Mouse (Mus musculus) urinary bladder, adult 18-20 months (tissue): ENCODE results near the gene Pde8a.

Experiments used
- DNase-seq, 2 experiments: peaks; one replicate each; pipeline ENCODE4 v3.0.0; 2022; ENCODE audit warnings: low spot score in 2 of 2, mixed read lengths in 2 of 2

The Pde8a gene

DNA sequence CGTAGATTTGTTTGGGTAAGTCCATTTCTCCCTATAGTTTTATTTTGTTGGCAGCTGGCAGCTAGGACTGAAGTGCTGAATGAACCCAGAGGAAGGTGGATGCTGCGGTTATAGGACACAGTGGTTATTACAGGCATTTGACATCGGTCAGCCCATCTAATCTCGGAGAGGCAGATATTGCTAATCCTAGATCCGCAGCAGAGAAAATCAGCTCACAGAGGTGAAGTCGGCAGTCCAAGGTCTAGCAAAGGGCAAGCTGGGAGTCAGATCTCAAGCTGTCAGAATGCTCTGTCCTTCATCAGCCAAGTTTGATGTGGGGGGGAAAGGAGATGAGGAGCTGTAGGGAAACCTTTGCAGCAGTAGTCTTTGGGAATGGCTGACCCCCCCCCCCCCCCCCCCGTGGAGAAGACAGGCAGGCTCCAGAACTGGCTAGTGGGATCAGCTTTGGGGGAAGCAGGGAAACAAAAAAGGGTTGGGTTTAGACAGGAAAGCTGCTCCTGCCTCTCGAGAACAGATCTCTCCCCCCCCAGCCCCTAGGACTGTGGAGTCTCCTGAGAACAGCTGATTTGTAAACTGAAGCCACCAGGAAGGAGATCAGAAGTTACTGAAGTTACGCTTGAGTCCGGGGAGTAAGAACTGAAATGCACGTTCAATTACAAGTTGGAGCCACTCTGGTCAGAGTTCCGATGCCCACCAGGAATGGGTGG, 3.3 kb upstream of the Pde8a start:
- no peak for DNase-seq

GRCm38 (mm10) chr7:81211760-81212159, 1.6 kb upstream of the Pde8a start:
- no peak for DNase-seq

DNA sequence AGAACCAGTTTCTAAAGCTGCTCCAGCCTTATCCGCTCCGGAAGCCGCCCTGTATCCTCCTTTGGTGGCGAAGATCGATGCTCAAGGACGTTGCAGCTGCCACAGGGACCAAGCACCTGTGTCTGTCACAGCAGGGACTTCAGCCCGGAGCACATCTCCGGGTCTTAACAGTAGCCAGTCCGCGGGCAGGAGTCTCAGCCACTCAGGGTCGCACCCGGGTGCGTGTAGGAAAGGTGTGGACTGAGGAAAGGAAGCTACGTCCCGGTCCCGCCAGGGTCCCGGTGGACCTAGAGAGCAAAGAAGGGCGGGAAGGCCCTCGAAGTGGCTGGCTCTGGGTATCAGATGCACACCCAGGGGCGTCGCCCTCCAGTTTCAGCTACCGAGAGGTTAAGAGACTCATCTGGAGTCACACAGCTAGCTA, 1.1 kb upstream of the Pde8a start:
- DNase-seq, result peak; percentile 35 to 54

DNA sequence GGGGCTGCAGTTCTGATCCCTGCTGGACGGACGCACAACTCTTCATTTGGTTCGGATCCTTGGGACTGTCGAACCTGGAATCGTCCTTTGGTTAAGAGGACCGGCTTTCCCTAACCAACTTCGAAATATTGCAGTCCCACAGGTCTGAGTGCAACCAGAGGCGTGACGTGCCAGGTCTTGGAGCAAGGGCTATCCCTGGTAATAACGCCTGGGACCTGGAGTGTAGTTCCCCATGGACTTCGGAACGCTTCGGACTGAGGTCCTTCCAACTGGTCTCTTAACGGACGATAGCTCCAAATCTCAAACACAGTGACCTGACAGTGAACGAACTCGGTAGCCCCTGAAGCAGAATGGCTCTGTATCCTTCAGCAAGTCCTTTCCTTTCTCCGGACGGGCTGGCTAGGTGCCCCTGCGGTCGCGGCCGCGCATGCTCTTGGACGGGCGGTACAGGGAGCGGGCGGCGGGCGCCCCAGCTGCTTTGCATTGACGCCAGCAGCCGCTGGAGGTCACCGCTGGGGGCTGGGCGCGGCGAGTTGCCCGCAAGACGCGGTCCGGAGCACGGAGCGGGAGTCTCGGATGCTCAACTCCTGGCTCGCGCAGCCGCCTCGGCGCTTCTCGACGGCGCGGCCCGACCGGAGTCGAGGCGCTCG, 574 bp upstream of the Pde8a start:
- DNase-seq, result peak; percentile 93 to 97

- peak in 1 of 2 experiments; percentile 13 for DNase-seq
Measured at GRCm38 (mm10) chr7:81214153-81214907, 934 bp downstream of the Pde8a start.

DNA sequence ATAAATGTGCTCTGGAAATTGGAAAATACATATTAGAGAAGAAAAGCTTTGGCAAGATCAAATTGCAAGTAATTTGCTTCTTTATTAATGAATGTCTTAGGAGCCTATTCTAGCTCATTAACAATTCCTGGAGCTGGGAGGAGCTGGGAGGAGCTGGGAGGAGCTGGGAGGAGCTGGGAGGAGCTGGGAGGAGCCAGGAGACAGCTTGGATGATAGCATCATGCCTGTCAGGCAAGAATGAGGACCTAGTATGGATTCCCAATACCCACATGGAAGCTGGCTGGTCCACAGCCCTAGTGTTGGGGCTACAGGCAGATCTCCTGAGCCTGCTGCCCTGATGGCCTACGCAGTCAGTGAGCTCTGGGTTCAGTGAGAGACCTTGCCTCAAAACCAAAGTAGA, 2.6 kb downstream of the Pde8a start:
- DNase-seq, result no peak

DNA sequence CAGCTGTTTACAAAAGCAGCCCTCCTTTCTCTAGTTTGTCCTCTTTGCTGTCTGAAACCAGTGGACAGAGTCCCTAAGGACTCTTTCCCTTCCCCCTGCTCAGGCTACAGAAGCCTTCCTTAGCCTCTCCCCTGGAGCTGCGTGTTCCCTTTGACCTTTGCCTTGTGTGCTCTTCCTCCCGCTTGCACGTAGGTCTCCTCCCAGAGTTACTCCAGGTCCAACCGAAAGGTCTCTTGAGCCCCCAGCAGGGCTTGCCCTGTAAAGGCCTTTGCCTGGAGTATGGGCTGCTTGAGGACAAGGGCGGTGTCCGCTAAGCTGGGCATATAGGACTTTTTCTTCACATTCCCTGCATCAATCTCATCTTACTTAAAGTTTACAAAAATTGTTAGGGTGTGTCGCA, 5.9 kb downstream of the Pde8a start:
- DNase-seq, result no peak

DNA sequence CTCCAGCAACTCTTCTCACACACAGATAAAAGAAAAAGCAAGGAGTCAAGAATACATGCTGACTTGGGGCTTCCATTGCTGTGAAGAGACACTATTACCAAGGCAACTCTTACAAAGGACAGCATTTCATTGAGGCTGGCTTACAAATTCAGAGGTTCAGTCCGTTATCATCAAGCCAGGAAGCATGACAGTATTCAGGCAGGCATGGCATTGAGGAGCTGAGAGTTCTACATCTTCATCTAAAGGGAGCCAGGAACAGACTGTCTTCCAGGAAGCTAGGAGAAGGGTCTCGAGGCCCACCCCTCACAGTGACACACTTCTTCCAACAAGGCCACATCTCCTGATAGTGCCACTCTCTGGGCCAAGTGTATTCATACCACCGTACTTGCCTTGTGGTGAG, 7.0 kb downstream of the Pde8a start:
- no peak for DNase-seq

DNA sequence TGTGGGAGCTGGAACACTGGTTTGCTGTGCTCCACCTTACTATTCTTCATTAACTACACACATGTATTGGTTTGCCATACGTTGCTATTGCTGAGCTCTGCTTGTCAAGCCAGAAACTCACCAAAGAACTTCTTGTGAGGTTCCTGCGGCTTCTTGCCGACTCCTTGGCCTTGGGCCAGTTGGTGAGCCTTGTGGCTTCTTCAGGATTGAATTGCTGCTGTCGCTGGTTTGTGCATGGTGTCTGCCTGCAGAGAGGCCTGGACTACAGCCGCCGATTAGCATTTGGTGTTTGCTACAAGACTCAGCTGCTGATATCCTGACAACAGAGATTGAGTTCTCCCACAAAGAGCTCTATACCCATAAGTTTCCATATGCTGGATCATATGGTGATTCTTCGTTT, 10.9 kb downstream of the Pde8a start:
- no peak for DNase-seq

DNA sequence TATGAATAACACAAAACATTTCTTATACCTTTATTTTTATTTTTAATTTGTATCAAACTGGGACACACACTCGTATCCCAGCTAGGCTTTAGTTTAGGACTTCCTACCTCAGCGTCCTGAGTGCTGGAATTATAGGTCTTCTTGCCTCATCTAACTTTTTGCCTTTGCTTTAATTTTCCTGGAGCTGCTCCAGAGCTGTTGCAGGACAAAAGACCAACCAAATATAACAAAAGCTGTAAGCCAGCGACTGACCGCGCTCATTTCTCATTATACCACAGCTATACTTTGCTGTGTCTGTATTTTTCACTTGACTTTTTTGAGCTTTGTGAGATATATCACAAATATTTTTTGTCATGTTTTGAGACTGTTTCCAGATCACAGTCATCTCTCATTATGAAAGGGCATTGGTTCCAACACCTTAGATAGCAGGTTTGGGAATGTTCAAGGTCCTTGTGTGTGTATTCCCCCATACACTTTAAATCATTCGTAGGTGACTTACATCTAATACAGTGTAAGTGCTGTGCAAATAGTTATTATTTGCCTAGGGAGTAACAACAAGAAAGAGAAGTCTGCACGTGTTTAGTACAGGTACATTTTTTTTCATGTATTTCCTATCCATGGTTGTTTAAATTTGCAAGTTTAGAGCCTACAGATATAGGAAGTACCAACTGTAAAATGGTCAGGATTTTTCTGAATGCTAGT, 16.8 kb downstream of the Pde8a start:
- DNase-seq, result no peak

GRCm38 (mm10) chr7:81232674-81233073, 19.3 kb downstream of the Pde8a start:
- DNase-seq, result no peak

- DNase-seq, result no peak
Measured at GRCm38 (mm10) chr7:81235117-81235516, 21.7 kb downstream of the Pde8a start.

- no peak for DNase-seq
Measured at GRCm38 (mm10) chr7:81235600-81236223, 22.3 kb downstream of the Pde8a start.

- DNase-seq, result no peak
Measured at GRCm38 (mm10) chr7:81243361-81243760, 30.0 kb downstream of the Pde8a start.

- DNase-seq, result no peak
Measured at GRCm38 (mm10) chr7:81249854-81250279, 36.5 kb downstream of the Pde8a start.

GRCm38 (mm10) chr7:81250601-81251000, 37.2 kb downstream of the Pde8a start:
- DNase-seq, result no peak

GRCm38 (mm10) chr7:81251521-81251920, 38.1 kb downstream of the Pde8a start:
- DNase-seq, result no peak

GRCm38 (mm10) chr7:81253317-81253716, 39.9 kb downstream of the Pde8a start:
- no peak for DNase-seq

GRCm38 (mm10) chr7:81254579-81254978, 41.2 kb downstream of the Pde8a start:
- DNase-seq, result no peak

DNA sequence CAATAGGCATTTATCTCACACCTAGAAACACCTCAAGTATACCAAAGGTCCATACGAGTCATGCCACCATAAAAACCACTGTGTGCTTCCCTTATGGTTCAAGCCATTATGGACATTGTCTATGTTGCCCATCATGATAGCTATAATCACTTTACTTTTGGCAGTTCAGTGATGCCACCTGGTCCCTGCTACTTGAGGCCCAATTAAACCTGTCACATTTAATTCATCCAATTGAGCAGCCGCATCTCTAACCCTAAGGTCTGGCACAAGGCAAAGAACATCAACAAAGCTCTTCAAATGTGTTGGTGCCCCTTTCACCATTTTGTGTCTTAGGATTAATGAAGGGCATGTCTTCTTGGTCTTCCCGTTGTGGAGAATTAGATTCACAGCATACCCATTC, 42.1 kb downstream of the Pde8a start:
- DNase-seq, result no peak

GRCm38 (mm10) chr7:81256773-81257172, 43.4 kb downstream of the Pde8a start:
- DNase-seq, result no peak

GRCm38 (mm10) chr7:81261548-81261947, 48.2 kb downstream of the Pde8a start:
- no peak for DNase-seq
